Mouse (Mus musculus) hindbrain, embryonic 10.5 days (tissue): ENCODE results near the gene Ydjc. TPM values are rescaled to one million over a fixed set of nuclear protein-coding genes. Genes with fewer than 3 reads are reported as not detected.

Source experiments
- DNase-seq: peaks from one replicate; pipeline ENCODE4 v3.0.0-alpha.2; 2017; ENCODE audit warnings: low spot score
- H3K27ac ChIP-seq: fragments of 300-500 bp; sonication (generic); 2 replicates; pipeline ENCODE4 v1.5.1; 2016; ENCODE audit warnings: mild to moderate bottlenecking, moderate library complexity
- H3K27me3 ChIP-seq: fragments of 300-500 bp; sonication (generic); 2 replicates; pipeline ENCODE4 v1.6.1; 2016; ENCODE audit warnings: mild to moderate bottlenecking; ENCODE audit not compliant: poor library complexity, insufficient read depth, severe bottlenecking
- H3K36me3 ChIP-seq: fragments of 300-500 bp; sonication (generic); 2 replicates; pipeline ENCODE4 v1.6.1; 2016; ENCODE audit warnings: mild to moderate bottlenecking, moderate library complexity
- H3K4me1 ChIP-seq: fragments of 300-500 bp; sonication (generic); replicated peaks from 2 replicates; pipeline ENCODE4 v1.6.1; 2016; ENCODE audit warnings: mild to moderate bottlenecking
- H3K4me3 ChIP-seq: fragments of 300-500 bp; sonication (generic); 2 replicates; pipeline ENCODE4 v1.5.1; 2016; ENCODE audit warnings: mild to moderate bottlenecking, moderate library complexity
- H3K9me3 ChIP-seq: fragments of 300-500 bp; sonication (generic); 2 replicates; pipeline ENCODE4 v1.6.1; 2016; ENCODE audit warnings: mild to moderate bottlenecking, moderate library complexity
- WGBS: fragments of 180-500 bp; shearing (Covaris S2); methylation state at CpG from one replicate; pipeline ENCODE4 v1.1.7; 2016; 5-methylcytosine and 5-hydroxymethylcytosine counted together
- polyA plus RNA-seq: library from polyadenylated mRNA; unstranded; fragments of >200 nt; fragmentation: Nextera tagmentation; extraction: Ambion mirVana; gene quantifications from 2 replicates; pipeline ENCODE4 v1.2.1, GENCODE M21; 2016

The Ydjc gene
- polyA plus RNA-seq, 1 experiment from 2014 or later, result 10.1 TPM

GRCm38 (mm10) chr16:17177623-17178170, 33.3 kb downstream of the Ydjc start:
- no peaks in the 10 kb centered on the region for H3K9me3 ChIP-seq
- H3K4me3 ChIP-seq, result no peak overlapping the region
- DNase-seq, result no peak
- H3K27me3 ChIP-seq, result no peaks in the 10 kb centered on the region
- H3K36me3 ChIP-seq, result peaks cover 60% of the 10 kb centered on the region
- no peak overlapping the region for H3K27ac ChIP-seq
- no peaks in the 10 kb centered on the region for H3K4me1 ChIP-seq
- WGBS, result 90% methylated on average over 1 of the region's 1 CpGs

GRCm38 (mm10) chr16:17179706-17180105, 35.3 kb downstream of the Ydjc start:
- 94% methylated on average over 3 of the region's 3 CpGs for WGBS
- H3K4me3 ChIP-seq, result no peak overlapping the region
- DNase-seq, result no peak
- H3K27me3 ChIP-seq, result no peaks in the 10 kb centered on the region
- H3K27ac ChIP-seq, result no peak overlapping the region
- peaks cover 45% of the 10 kb centered on the region for H3K36me3 ChIP-seq
- no peaks in the 10 kb centered on the region for H3K4me1 ChIP-seq
- no peaks in the 10 kb centered on the region for H3K9me3 ChIP-seq

- Histone ChIP-seq H3K4me3 (no peak overlapping the region), H3K36me3 (peaks cover 44% of the 10 kb centered on the region), H3K27ac (no peak overlapping the region), H3K4me1 (no peaks in the 10 kb centered on the region), H3K27me3 (no peaks in the 10 kb centered on the region), H3K9me3 (0 out of 2 replicates have a peak, but pooled peaks cover 3% of the 10 kb centered on the region)
- WGBS, result 87% methylated on average over 4 of the region's 4 CpGs
- DNase-seq, result no peak
Observed at GRCm38 (mm10) chr16:17181382-17181781, 37.0 kb downstream of the Ydjc start.

- DNase-seq, result no peak
- H3K27me3 ChIP-seq, result no peaks in the 10 kb centered on the region
- WGBS, result 91% methylated on average over 2 of the region's 2 CpGs
- 0 out of 2 replicates have a peak, but pooled peaks cover 3% of the 10 kb centered on the region for H3K9me3 ChIP-seq
- H3K4me1 ChIP-seq, result no peaks in the 10 kb centered on the region
- no peak overlapping the region for H3K27ac ChIP-seq
- H3K36me3 ChIP-seq, result peaks cover 46% of the 10 kb centered on the region
- no peak overlapping the region for H3K4me3 ChIP-seq
Observed at GRCm38 (mm10) chr16:17182136-17182535, 37.7 kb downstream of the Ydjc start.

GRCm38 (mm10) chr16:17183003-17183402, 38.6 kb downstream of the Ydjc start:
- 87% methylated on average over 3 of the region's 3 CpGs for WGBS
- Histone ChIP-seq H3K36me3 (peaks cover 46% of the 10 kb centered on the region), H3K9me3 (0 out of 2 replicates have a peak, but pooled peaks cover 3% of the 10 kb centered on the region), H3K27ac (no peak overlapping the region), H3K4me3 (no peak overlapping the region), H3K4me1 (no peaks in the 10 kb centered on the region), H3K27me3 (no peaks in the 10 kb centered on the region)
- no peak for DNase-seq

- Histone ChIP-seq H3K27me3 (no peaks in the 10 kb centered on the region), H3K36me3 (peaks cover 46% of the 10 kb centered on the region), H3K4me1 (no peaks in the 10 kb centered on the region), H3K4me3 (no peak overlapping the region), H3K27ac (no peak overlapping the region), H3K9me3 (0 out of 2 replicates have a peak, but pooled peaks cover 3% of the 10 kb centered on the region)
- no peak for DNase-seq
Observed at GRCm38 (mm10) chr16:17185475-17185874, 41.1 kb downstream of the Ydjc start.

GRCm38 (mm10) chr16:17193823-17194222, 49.4 kb downstream of the Ydjc start:
- Histone ChIP-seq H3K36me3 (peaks cover 69% of the 10 kb centered on the region), H3K27me3 (no peaks in the 10 kb centered on the region), H3K4me3 (no peak overlapping the region), H3K27ac (no peak overlapping the region), H3K4me1 (no peaks in the 10 kb centered on the region), H3K9me3 (no peaks in the 10 kb centered on the region)
- no peak for DNase-seq
- WGBS, result 98% methylated on average over 4 of the region's 4 CpGs

- Histone ChIP-seq H3K27me3 (no peaks in the 10 kb centered on the region), H3K9me3 (no peaks in the 10 kb centered on the region), H3K27ac (peak overlapping the region; percentile 99), H3K4me1 (peaks cover 16% of the 10 kb centered on the region), H3K36me3 (peaks cover 23% of the 10 kb centered on the region), H3K4me3 (peak overlapping the region; percentile 100)
- no peak for DNase-seq
- 9% methylated on average over 24 of the region's 24 CpGs for WGBS
Observed at GRCm38 (mm10) chr16:17200121-17200952, 55.9 kb downstream of the Ydjc start.

GRCm38 (mm10) chr16:17200953-17201707, 56.7 kb downstream of the Ydjc start:
- H3K36me3 ChIP-seq, result peaks cover 15% of the 10 kb centered on the region
- H3K9me3 ChIP-seq, result no peaks in the 10 kb centered on the region
- peak overlapping the region; percentile 99 for H3K27ac ChIP-seq
- peaks cover 16% of the 10 kb centered on the region for H3K4me1 ChIP-seq
- H3K27me3 ChIP-seq, result peaks cover 2% of the 10 kb centered on the region
- H3K4me3 ChIP-seq, result peak overlapping the region; percentile 100
- WGBS, result under 1% methylated on average over 72 of the region's 72 CpGs
- DNase-seq, result peak; percentile 86

- peaks cover 16% of the 10 kb centered on the region for H3K4me1 ChIP-seq
- H3K27me3 ChIP-seq, result peaks cover 10% of the 10 kb centered on the region
- H3K36me3 ChIP-seq, result peaks cover 12% of the 10 kb centered on the region
- no peaks in the 10 kb centered on the region for H3K9me3 ChIP-seq
- no peak overlapping the region for H3K27ac ChIP-seq
- no peak overlapping the region; the same call in 1 of the 2 replicates for H3K4me3 ChIP-seq
- no peak for DNase-seq
- 72% methylated on average over 2 of the region's 2 CpGs for WGBS
Observed at GRCm38 (mm10) chr16:17201977-17202376, 57.6 kb downstream of the Ydjc start.

- Histone ChIP-seq H3K4me3 (peak within 1 kb of the TSS; percentile 100), H3K9me3 (no peaks in the 10 kb centered on the region), H3K27ac (peak within 1 kb of the TSS; percentile 99), H3K4me1 (peaks cover 16% of the 10 kb centered on the region), H3K36me3 (peaks cover 11% of the 10 kb centered on the region; the same call in 1 of the 2 replicates), H3K27me3 (peaks cover 14% of the 10 kb centered on the region)
- WGBS, result 88% methylated on average over 1 of the region's 1 CpGs
- DNase-seq, result no peak
Observed at GRCm38 (mm10) chr16:17202549-17202948, 58.1 kb downstream of the Ydjc start, which contains the start of gene Ube2l3. Gene Ube2l3 (minus strand): TSS chr16:17202649.

GRCm38 (mm10) chr16:17204990-17205389, 60.6 kb downstream of the Ydjc start:
- H3K27ac ChIP-seq, result no peak overlapping the region
- WGBS, result 3% methylated on average over 6 of the region's 6 CpGs

More at GRCm38 (mm10) chr16:17204990-17205389, 60.6 kb downstream of the Ydjc start:
- Histone ChIP-seq H3K36me3 (no peaks in the 10 kb centered on the region), H3K4me1 (peaks cover 26% of the 10 kb centered on the region), H3K9me3 (no peaks in the 10 kb centered on the region), H3K27me3 (peaks cover 25% of the 10 kb centered on the region), H3K4me3 (no peak overlapping the region)
- DNase-seq, result peak; percentile 38
